Mouse (Mus musculus): ENCODE measurements around the gene Enc1. TPM values are rescaled to one million over a fixed set of nuclear protein-coding genes. Genes with fewer than 3 reads are reported as not detected.
"Not testable (repeated sequence)": the region's sequence is repeated elsewhere in the genome, so short reads cannot be mapped to it uniquely, and the experiment has no call there.

Gene Enc1
- total RNA-seq, 2 experiments from 2014 or later, result 561 to 584 TPM

- no peak for DNase-seq (ENCODE audit: low spot score in 2 of 2)
These were observed 9.9 kb downstream of the Enc1 start for GRCm38 (mm10) chr13:97250551-97251380.

- DNase-seq (ENCODE audit: low spot score in 2 of 2), result no peak
These were observed 10.8 kb downstream of the Enc1 start for GRCm38 (mm10) chr13:97251736-97252135.

DNA sequence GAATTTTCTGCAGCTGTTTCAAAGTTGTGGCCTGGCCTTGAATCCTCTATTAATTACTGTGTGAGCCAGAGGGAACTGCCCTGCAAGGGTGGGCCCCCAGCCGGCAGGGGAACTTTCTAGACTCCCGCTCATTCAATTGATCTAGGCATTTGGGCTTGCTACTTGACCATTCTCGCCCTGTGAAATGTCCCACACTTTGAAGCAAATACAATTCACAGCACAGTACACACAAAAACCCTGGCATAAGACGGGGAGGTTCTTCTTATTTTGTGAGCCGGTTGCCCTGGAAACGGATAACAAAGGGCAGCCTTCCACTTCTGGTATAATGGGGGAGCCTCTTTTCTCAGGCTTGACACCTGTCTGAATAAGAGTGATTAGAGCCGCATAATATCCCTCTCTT, 11.6 kb downstream of the Enc1 start:
- DNase-seq (ENCODE audit: low spot score in 2 of 2), result no peak

DNA sequence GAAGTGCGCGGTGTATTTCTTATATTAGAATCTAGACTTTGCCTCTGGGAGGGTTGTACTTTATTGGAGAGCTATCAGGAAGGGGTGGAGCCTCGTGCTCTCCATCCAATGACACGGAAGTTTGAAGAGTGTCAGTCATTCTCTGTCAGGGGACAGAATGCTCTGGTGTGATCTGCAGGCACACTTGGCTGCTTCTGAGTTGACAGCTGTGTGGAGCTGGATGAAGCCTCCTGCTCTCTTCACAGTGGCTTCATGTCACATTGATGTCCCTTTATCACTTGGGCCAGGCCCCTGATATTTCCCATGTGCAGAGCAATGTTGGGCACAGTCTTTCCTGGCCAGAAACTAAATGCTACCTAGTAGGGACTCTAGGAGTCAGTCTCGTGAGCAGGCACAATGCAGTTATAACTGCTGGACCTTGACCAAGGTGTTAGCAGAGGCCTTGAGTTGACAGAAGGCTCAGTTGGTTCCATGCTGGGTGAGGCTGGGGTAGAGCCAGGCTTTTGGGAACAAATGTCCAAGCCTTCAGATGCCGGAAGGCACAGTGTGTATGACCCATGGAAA, 12.6 kb downstream of the Enc1 start:
- DNase-seq (ENCODE audit: low spot score in 2 of 2), result peak in 1 of 2 experiments; percentile 44

DNA sequence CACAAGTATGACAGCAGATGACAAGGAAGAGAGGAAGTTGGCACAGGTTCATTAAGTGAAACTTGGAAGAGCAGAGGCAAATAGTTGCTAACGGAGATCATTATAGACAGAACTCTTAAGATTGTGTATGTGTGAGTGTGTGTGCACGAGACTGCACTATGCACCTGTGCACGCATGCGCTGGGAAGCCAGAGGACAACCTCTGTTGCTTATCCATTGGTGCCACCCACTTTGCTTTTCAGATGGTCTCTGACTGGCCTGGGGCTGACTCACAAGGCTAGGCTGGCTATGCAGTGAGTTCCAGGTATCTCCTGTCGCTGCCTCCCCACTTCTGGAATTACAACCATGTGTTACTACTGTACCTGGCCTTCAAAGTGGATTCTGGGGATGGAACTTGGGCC, 13.1 kb downstream of the Enc1 start:
- DNase-seq (ENCODE audit: low spot score in 2 of 2), result no peak

DNA sequence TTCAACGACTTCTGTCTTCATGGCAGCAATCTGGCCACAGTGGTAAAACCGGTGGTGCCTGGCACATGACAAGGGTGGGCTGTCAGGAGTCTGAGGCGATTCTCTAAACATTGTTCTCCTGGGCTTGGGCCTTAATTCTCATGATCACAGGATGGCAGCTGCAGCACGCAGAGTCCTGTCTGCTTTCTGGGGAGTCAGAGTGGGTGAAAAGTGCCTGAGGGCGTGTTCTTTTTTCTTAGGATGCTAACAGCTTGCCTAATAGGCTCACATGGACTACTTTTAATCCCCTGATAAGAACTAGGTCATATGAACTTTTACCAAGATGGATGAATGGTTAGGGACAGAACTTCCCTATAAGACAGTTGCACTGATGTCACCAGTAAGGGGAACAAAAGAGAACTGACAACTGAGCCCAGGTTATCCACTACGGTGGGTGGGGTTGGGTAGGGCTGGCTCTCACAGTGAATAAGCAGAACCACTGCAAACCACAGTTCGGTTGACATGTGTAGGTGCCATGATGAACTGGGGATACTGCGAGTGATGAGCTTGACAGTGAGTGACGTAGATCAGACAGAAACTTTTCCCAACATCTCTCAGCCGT, 13.8 kb downstream of the Enc1 start:
- no peak for DNase-seq (ENCODE audit: low spot score in 2 of 2)

GRCm38 (mm10) chr13:97255976-97256848, 15.3 kb downstream of the Enc1 start:
- no peak for DNase-seq (ENCODE audit: low spot score in 2 of 2)

DNA sequence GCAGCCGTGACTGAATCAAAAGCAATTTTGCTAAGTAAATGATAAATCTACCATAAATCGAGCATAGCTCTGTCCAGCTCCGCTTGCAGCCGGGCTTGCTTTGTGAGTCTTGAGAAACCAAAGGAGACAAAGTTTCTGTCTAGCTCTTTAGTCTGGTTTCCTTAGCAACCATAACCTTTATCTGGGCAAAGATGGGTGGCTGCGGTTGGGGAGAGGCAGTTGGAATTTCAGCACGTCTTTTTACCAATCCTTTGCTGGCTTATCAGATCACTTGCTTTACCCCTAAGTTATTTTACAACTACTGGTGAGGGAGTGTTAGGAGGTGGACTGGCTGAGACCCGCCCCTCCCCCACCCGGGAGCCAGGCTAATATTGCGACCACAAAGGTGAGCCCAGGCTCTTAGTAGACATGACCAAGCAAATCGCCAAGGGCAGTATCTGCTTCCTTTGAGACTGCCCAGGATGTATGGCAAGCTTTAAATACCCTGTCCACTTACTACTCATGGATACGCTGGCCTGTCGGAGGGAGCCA, 16.0 kb downstream of the Enc1 start:
- no peak for DNase-seq (ENCODE audit: low spot score in 2 of 2)

DNA sequence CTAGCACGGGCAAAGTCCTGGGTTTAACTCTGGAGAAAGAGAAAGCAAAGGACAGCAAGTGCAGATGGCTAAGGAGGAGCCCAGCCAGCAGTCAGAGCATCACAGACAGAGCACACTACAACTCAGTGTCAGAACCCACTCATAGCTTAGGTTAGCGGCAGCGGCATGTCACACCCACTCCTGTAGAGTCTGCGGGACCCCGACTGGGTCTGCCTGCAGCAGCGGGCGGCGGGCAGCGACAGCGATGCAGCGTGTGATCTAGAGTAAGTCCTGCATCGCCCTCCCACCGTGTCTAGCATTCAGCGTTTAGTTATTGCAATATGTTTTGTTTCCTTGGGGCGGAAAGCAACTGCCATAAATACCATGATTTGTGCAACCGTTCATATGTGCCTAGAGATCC, 18.4 kb downstream of the Enc1 start:
- no peak for DNase-seq (ENCODE audit: low spot score in 2 of 2)

DNA sequence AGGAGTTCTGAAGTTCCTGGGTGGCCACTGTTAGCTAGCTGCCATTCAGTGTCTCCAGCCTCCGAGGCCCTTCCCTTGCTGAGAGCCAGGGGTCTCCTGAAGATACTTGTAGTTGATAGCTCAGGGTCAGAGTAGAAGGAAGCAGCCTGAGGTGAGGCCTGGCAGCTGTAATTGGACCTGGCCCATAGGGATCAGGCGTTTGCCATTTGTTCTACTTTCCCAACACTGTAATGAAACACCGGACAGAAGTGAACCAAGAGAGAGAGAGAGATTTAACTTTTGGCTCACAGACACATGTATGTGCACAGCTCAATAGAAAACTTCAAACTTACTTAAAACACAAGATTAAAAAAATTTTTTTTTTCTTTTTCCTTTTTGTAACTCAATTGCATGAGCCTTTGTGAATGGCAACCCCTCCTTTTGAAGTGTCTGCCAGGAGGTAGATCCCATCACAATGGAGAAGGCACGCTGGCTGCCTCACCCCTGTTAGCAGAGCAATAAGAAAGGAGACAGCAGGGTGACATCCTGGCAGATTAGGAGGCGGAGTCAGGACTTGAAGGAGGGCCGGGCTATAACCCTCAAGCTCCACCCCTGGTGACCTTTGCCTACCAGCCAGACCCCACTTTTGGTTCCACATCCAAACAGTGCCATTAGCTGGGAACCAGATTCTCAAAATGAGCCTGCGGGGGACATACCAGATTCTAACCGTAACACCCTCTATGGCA, 19.7 kb downstream of the Enc1 start:
- no peak for DNase-seq (ENCODE audit: low spot score in 2 of 2)

DNA sequence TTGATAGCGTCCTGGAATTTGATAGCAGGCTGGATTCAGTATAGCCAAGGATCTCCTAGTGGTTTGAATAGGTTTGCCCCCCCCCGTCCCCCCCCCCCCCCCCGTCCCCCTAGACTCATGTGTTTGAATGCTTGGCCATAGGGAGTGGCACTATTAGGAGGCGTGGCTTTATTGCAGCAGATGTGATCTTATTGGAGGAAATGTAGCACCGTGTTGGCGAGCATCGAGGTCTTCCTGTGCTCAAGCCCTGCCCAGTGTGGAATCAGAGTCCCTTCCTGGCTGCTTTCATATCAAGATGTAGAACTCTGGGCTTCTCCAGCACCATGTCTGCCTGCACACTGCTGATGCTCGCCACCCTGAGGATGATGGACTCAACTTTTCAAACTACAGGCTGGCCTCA, 20.6 kb downstream of the Enc1 start:
- no peak for DNase-seq (ENCODE audit: low spot score in 2 of 2)

GRCm38 (mm10) chr13:97262676-97263075, 21.8 kb downstream of the Enc1 start:
- DNase-seq (ENCODE audit: low spot score in 2 of 2), result no peak

DNA sequence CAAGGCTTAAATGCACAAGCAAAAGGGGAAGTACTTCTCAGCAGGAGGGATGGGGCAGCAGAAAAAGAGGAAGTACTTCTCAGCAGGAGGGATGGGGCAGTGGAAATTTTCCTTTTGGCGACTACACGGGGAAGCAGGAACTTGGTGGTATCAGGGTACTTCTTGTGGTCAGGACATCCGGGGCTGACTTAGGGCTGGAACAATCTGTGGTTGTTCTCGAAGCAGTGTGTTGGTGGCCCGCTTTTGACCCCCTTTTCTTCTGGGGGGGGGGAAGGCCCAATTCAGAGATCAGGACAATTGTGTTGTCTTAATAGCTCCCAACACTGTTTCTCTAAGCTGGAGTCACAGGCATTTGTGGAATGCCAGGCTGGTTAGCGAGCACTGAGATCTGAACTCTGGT, 24.6 kb downstream of the Enc1 start:
- not testable (repeated sequence) for DNase-seq (ENCODE audit: low spot score in 2 of 2)

DNA sequence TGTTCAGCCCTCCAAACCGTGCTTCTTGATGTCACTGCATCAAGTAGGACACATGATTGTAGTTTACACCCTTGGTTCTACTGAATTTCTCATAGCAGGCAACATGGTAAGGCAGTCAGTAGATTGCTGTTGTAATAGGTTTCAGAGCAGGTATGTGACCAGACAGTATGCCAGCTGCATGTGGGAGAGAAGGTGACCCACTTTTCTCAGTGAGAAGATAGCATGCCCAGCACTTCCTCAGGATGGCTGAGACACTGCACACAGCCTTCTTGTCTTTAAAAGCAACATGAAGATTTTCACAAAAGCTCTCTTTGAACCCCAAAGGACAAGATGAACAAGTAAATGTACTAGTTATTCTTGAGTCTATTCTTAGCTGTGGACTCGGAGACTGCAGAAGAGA, 29.8 kb downstream of the Enc1 start:
- DNase-seq (ENCODE audit: low spot score in 2 of 2), result no peak

DNA sequence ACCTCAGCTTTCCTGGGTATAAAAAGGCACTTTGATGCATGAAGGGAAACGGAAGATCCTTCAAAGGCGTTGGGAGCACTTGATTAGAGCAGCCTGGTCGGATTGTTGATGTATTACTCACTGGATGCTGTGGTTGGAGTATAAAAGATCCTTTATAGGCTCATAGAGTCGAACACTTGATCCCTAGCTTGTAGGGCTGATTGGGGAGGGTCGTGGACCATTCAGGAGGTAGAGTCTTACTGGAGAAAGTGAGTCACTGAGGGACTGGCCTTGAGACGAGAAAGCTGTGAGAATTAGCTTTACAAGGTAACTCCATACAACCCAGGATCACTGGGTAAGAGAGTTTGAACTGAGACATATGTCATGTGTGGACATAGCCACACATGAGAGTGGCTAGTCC, 30.7 kb downstream of the Enc1 start:
- no peak for DNase-seq (ENCODE audit: low spot score in 2 of 2)

- no peak for DNase-seq (ENCODE audit: low spot score in 2 of 2)
These were observed 33.9 kb downstream of the Enc1 start for GRCm38 (mm10) chr13:97274757-97275156.

DNA sequence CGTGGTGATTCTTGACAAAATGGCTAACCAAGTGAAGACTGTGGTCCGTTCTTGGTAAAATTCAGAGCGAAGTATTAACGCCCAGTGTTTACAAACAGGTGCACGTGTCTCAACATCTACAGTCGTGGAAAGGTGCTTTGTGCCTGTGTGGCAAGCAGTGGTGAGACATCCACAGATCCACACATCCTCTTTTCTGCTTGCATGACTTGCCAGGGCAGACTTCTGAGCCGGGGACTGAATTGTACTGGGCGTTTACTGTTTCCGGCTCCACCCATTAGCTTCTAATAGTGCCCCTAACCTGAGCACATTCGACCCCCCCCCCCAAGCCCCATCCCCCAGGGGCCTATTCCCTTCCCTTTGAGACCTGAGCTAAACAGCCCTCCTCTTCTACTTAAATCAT, 34.6 kb downstream of the Enc1 start:
- DNase-seq (ENCODE audit: low spot score in 2 of 2), result no peak

DNA sequence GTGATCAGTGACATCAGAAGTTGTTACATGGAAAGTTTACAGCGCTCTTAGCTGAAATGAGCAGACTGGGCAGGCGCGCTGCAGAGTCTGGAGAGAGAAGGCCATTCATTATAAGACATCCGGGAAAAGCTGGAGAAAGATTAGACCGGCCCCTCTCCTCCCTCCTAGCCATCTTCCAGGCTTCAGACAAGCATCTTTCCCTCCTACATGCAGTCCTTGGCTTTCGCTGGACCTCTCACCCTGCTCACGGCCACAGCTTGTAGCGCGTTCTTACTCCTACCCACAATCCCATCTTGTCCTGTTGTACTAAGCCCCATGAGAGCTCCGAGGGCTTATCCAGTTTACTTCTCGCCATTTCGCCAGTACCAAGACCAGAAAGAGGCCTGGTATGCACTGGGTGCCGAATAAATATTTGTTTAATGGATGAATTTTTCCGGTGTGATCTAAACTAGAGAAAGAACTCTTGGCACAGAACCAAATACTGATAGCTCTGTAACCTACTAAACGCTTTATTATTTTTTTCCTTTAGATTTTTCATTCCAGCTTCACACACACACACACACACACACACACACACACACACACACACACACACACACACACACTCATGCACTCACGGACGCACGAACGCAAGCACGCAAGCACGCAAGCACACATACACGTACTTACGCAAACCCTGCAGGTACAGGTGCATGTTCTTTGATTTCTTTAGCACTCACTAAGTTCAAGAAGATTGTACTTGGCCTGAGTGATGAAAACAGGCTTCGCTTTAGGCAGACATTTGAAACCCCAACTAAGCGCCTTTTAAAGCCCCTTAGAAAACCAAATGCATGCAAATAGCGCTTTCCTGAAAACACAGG, 41.4 kb downstream of the Enc1 start:
- DNase-seq (ENCODE audit: low spot score in 2 of 2), result no peak

GRCm38 (mm10) chr13:97282911-97283281, 42.0 kb downstream of the Enc1 start:
- DNase-seq (ENCODE audit: low spot score in 2 of 2), result no peak

- DNase-seq (ENCODE audit: low spot score in 2 of 2), result no peak
These were observed 46.1 kb downstream of the Enc1 start for GRCm38 (mm10) chr13:97287046-97287445.

Data from layer of hippocampus, postnatal 10 days (tissue).